Mouse (Mus musculus): ENCODE results near the gene Iscu. TPM values are rescaled to one million over a fixed set of nuclear protein-coding genes. Genes with fewer than 3 reads are reported as not detected.
A peak's percentile ranks its signal among the peaks of the same experiment; 100 is the strongest.

Iscu gene
- 112 and 116 TPM in 2 replicates for polyA plus RNA-seq (2014; fragmentation: Nextera tagmentation; extraction: Ambion mirVana)

- H3K4me1 ChIP-seq (ENCODE audit: insufficient read depth), result no peaks in the 10 kb centered on the region
- under 1% methylated on average over 49 of the region's 49 CpGs for WGBS
- H3K27ac ChIP-seq (ENCODE audit: low read depth), result peak within 1 kb of the TSS; percentile 99
- DNase-seq, result peak; percentile 99
- ATAC-seq (ENCODE audit: insufficient read depth), result peak; percentile 87
- no peaks in the 10 kb centered on the region for H3K9me3 ChIP-seq (ENCODE audit: low read depth, low read length)
- H3K9ac ChIP-seq, result peak within 1 kb of the TSS; percentile 92
- H3K4me3 ChIP-seq (ENCODE audit: low read depth, low read length), result peak within 1 kb of the TSS; percentile 99
- H3K4me2 ChIP-seq, result peak within 1 kb of the TSS; percentile 95
- TF ChIP-seq CTCF (IDR thresholded peaks at IDR 0.05; ENCODE audit: low read depth), result no peak
- H3K27me3 ChIP-seq (ENCODE audit: insufficient read depth, low read length), result no peaks in the 10 kb centered on the region
- peaks cover 41% of the 10 kb centered on the region for H3K36me3 ChIP-seq (ENCODE audit: insufficient read depth)
Measured at GRCm38 (mm10) chr5:113772450-113772895, at the start of gene Iscu, which contains the start of gene Sart3. Gene Iscu, plus strand, starts transcription at chr5:113772748. Gene Sart3, minus strand, starts transcription at chr5:113772510.

GRCm38 (mm10) chr5:113723567-113724237, 48.8 kb upstream of the Iscu start:
- no peak overlapping the region for H3K27ac ChIP-seq (ENCODE audit: low read depth)
- TF ChIP-seq CTCF (IDR thresholded peaks at IDR 0.05; ENCODE audit: low read depth), result no peak
- no peaks in the 10 kb centered on the region for H3K9me3 ChIP-seq (ENCODE audit: low read depth, low read length)
- H3K4me1 ChIP-seq (ENCODE audit: insufficient read depth), result no peaks in the 10 kb centered on the region
- H3K4me2 ChIP-seq, result no peak overlapping the region
- DNase-seq (no peak), ATAC-seq (ENCODE audit: insufficient read depth) (no peak)
- H3K4me3 ChIP-seq (ENCODE audit: low read depth, low read length), result no peak overlapping the region
- H3K9ac ChIP-seq, result no peak overlapping the region
- H3K36me3 ChIP-seq (ENCODE audit: insufficient read depth), result no peaks in the 10 kb centered on the region
- 32% methylated on average over 8 of the region's 8 CpGs for WGBS
- H3K27me3 ChIP-seq (ENCODE audit: insufficient read depth, low read length), result no peaks in the 10 kb centered on the region

DNA sequence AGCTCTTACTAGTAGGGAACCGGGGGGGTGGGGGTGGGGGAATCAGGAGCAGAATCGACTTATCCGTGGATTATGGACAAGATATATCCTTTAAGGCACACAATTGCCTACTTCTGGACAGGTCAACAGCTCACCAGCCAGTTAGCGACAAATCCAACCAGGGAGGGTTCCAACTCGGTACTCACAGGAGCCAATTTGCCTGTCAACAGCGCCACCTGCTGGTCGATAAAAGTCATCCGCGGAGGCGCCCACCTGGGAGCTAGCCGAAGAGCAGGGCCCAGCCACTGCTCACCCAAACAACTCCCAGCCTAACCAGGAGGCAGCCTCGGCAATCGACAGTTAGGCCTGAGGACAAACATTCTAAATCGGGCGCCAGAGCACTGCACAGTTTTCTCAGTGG, 48.1 kb upstream of the Iscu start, which contains the start of gene 1700069L16Rik:
Gene 1700069L16Rik, minus strand, starts transcription at position 327 of the 400 bp plus-strand sequence.
- no peaks in the 10 kb centered on the region for H3K36me3 ChIP-seq (ENCODE audit: insufficient read depth)
- 6% methylated on average over 15 of the region's 15 CpGs for WGBS
- H3K4me1 ChIP-seq (ENCODE audit: insufficient read depth), result no peaks in the 10 kb centered on the region
- peak; percentile 41; the same call in 1 of the 2 replicates for ATAC-seq (ENCODE audit: insufficient read depth)
- no peak within 1 kb of the TSS for H3K4me2 ChIP-seq
- no peak within 1 kb of the TSS for H3K9ac ChIP-seq
- no peak within 1 kb of the TSS for H3K4me3 ChIP-seq (ENCODE audit: low read depth, low read length)
- DNase-seq, result peak; percentile 94
- no peak within 1 kb of the TSS for H3K27ac ChIP-seq (ENCODE audit: low read depth)
- H3K27me3 ChIP-seq (ENCODE audit: insufficient read depth, low read length), result no peaks in the 10 kb centered on the region
- H3K9me3 ChIP-seq (ENCODE audit: low read depth, low read length), result no peaks in the 10 kb centered on the region
- TF ChIP-seq CTCF (IDR thresholded peaks at IDR 0.05; ENCODE audit: low read depth), result peak; percentile 95

DNA sequence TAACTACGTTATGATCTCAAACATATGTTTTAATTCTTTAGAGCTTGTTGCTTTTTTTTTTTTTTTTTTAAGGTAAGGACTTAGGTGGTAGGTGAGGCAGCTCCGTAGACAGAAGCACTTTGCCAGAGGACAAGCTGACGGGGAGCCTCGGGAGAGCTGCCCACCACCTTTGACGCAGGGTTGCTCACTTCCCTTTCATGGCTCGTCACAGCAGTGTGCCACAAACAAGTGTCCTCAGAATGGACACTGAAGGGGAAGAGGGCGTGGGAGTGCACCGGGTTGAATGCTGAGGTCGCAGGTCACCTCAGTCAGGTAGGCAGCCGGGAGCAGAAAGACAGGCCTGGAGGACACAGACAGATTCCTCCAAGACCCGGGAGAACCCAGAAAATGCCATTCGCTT, 47.1 kb upstream of the Iscu start:
- no peaks in the 10 kb centered on the region for H3K27me3 ChIP-seq (ENCODE audit: insufficient read depth, low read length)
- H3K9me3 ChIP-seq (ENCODE audit: low read depth, low read length), result no peaks in the 10 kb centered on the region
- WGBS, result 67% methylated on average over 12 of the region's 12 CpGs
- no peaks in the 10 kb centered on the region for H3K4me1 ChIP-seq (ENCODE audit: insufficient read depth)
- no peak overlapping the region for H3K4me2 ChIP-seq
- ATAC-seq (ENCODE audit: insufficient read depth) (no peak), DNase-seq (no peak)
- H3K9ac ChIP-seq, result no peak overlapping the region
- H3K36me3 ChIP-seq (ENCODE audit: insufficient read depth), result no peaks in the 10 kb centered on the region
- H3K27ac ChIP-seq (ENCODE audit: low read depth), result no peak overlapping the region
- H3K4me3 ChIP-seq (ENCODE audit: low read depth, low read length), result no peak overlapping the region
- no peak for TF ChIP-seq CTCF (IDR thresholded peaks at IDR 0.05; ENCODE audit: low read depth)

GRCm38 (mm10) chr5:113726618-113727017, 45.9 kb upstream of the Iscu start:
- no peak overlapping the region for H3K9ac ChIP-seq
- H3K36me3 ChIP-seq (ENCODE audit: insufficient read depth), result no peaks in the 10 kb centered on the region
- ATAC-seq (ENCODE audit: insufficient read depth) (no peak), DNase-seq (no peak)
- no peak for TF ChIP-seq CTCF (IDR thresholded peaks at IDR 0.05; ENCODE audit: low read depth)
- no peaks in the 10 kb centered on the region for H3K9me3 ChIP-seq (ENCODE audit: low read depth, low read length)
- no peak overlapping the region for H3K4me3 ChIP-seq (ENCODE audit: low read depth, low read length)
- WGBS, result 61% methylated on average over 6 of the region's 6 CpGs
- no peaks in the 10 kb centered on the region for H3K27me3 ChIP-seq (ENCODE audit: insufficient read depth, low read length)
- H3K4me1 ChIP-seq (ENCODE audit: insufficient read depth), result no peaks in the 10 kb centered on the region
- no peak overlapping the region for H3K4me2 ChIP-seq
- no peak overlapping the region for H3K27ac ChIP-seq (ENCODE audit: low read depth)

DNA sequence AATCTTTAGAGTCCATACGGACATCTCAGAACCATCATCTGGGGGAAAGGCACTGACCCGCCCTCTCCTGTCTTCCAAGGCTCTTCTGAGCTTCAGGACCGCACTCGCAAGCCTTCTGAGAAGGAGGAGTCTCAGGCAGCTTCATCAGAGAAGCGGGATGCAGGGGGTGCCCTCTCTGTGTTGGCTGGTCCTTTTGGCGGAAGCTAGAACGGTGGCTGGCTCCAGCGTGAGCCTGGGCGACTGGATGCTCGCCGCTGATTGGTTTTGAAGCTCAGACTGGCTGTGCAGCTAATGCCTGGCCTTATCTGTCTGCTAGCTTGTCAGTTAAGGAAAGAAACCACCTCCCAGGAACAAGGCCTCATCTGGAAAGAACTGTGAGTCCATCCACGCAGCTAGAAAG, 45.3 kb upstream of the Iscu start:
- Histone ChIP-seq H3K27ac (ENCODE audit: low read depth) (no peak overlapping the region), H3K9ac (no peak overlapping the region), H3K4me3 (ENCODE audit: low read depth, low read length) (no peak overlapping the region), H3K9me3 (ENCODE audit: low read depth, low read length) (no peaks in the 10 kb centered on the region), H3K27me3 (ENCODE audit: insufficient read depth, low read length) (no peaks in the 10 kb centered on the region), H3K4me2 (no peak overlapping the region), H3K4me1 (ENCODE audit: insufficient read depth) (no peaks in the 10 kb centered on the region), H3K36me3 (ENCODE audit: insufficient read depth) (no peaks in the 10 kb centered on the region)
- ATAC-seq (ENCODE audit: insufficient read depth), result no peak
- no peak for TF ChIP-seq CTCF (IDR thresholded peaks at IDR 0.05; ENCODE audit: low read depth)
- no peak for DNase-seq
- WGBS, result 46% methylated on average over 12 of the region's 12 CpGs

GRCm38 (mm10) chr5:113728011-113728410, 44.5 kb upstream of the Iscu start:
- WGBS, result 79% methylated on average over 7 of the region's 7 CpGs
- H3K27ac ChIP-seq (ENCODE audit: low read depth), result no peak overlapping the region
- H3K27me3 ChIP-seq (ENCODE audit: insufficient read depth, low read length), result no peaks in the 10 kb centered on the region
- no peaks in the 10 kb centered on the region for H3K36me3 ChIP-seq (ENCODE audit: insufficient read depth)
- no peak overlapping the region for H3K9ac ChIP-seq
- no peak overlapping the region for H3K4me2 ChIP-seq
- ATAC-seq (ENCODE audit: insufficient read depth), result no peak
- H3K4me1 ChIP-seq (ENCODE audit: insufficient read depth), result no peaks in the 10 kb centered on the region
- DNase-seq, result no peak
- H3K4me3 ChIP-seq (ENCODE audit: low read depth, low read length), result no peak overlapping the region
- TF ChIP-seq CTCF (IDR thresholded peaks at IDR 0.05; ENCODE audit: low read depth), result no peak
- no peaks in the 10 kb centered on the region for H3K9me3 ChIP-seq (ENCODE audit: low read depth, low read length)

Data from lung, embryonic 14.5 days (tissue).